Mouse (Mus musculus) embryonic fibroblast, embryonic 13.5 days (primary cell): ENCODE results near the gene Col25a1. TPM values are rescaled to one million over a fixed set of nuclear protein-coding genes. Genes with fewer than 3 reads are reported as not detected.

Experiments
- H3K27ac ChIP-seq: 2 replicates; pipeline ENCODE4 v1.5.1; 2012; ENCODE audit warnings: low read length, control low read depth, inconsistent platforms; ENCODE audit not compliant: insufficient read depth
- H3K4me1 ChIP-seq: 2 replicates; pipeline ENCODE4 v1.6.1; 2011; ENCODE audit warnings: low read length; ENCODE audit not compliant: control insufficient read depth, insufficient read depth
- H3K4me3 ChIP-seq: 2 replicates; pipeline ENCODE4 v1.5.1; 2011; ENCODE audit warnings: mild to moderate bottlenecking, control low read depth, low read length; ENCODE audit not compliant: insufficient read depth
- CTCF ChIP-seq: IDR thresholded peaks from 2 replicates; pipeline ENCODE4 v1.5.1; 2011; ENCODE audit warnings: mild to moderate bottlenecking, control low read depth, low read length, moderate library complexity, borderline replicate concordance; ENCODE audit not compliant: insufficient read depth
- POLR2A ChIP-seq: IDR thresholded peaks from 2 replicates; pipeline ENCODE4 v1.6.1; 2011; ENCODE audit warnings: low read depth, mild to moderate bottlenecking, control low read depth, low read length, moderate library complexity
- polyA plus RNA-seq: library from polyadenylated mRNA; stranded (reverse); fragments of >200 nt; gene quantifications from 2 replicates; pipeline ENCODE4 v1.2.4, GENCODE M21; 2011; ENCODE audit warnings: low read depth; ENCODE audit not compliant: missing spikeins, insufficient read length

Col25a1 gene
- polyA plus RNA-seq, 1 experiment, result 5.0 TPM

GRCm38 (mm10) chr3:130270509-130270908 is 139.2 kb downstream of the Col25a1 start:
- no peak for TF ChIP-seq POLR2A
- TF ChIP-seq CTCF, result no peak
- Histone ChIP-seq H3K27ac (no peak overlapping the region), H3K4me3 (no peak overlapping the region), H3K4me1 (no peaks in the 10 kb centered on the region)

- H3K27ac ChIP-seq, result no peak overlapping the region
- no peak for TF ChIP-seq CTCF
- no peak for TF ChIP-seq POLR2A
- no peaks in the 10 kb centered on the region for H3K4me1 ChIP-seq
- H3K4me3 ChIP-seq, result no peak overlapping the region
Observed at GRCm38 (mm10) chr3:130273949-130274348, 142.6 kb downstream of the Col25a1 start.

- Histone ChIP-seq H3K4me3 (no peak overlapping the region), H3K4me1 (no peaks in the 10 kb centered on the region), H3K27ac (peak overlapping the region; percentile 14; the same call in 1 of the 2 replicates)
- TF ChIP-seq CTCF, result no peak
Observed at GRCm38 (mm10) chr3:130278298-130279050, 147.2 kb downstream of the Col25a1 start.

GRCm38 (mm10) chr3:130283011-130283760 is 151.9 kb downstream of the Col25a1 start:
- TF ChIP-seq POLR2A (no peak), CTCF (no peak)
- Histone ChIP-seq H3K4me3 (no peak overlapping the region), H3K4me1 (no peaks in the 10 kb centered on the region), H3K27ac (no peak overlapping the region)

- no peak overlapping the region for H3K4me3 ChIP-seq
- no peaks in the 10 kb centered on the region for H3K4me1 ChIP-seq
- TF ChIP-seq POLR2A (no peak), CTCF (no peak)
- H3K27ac ChIP-seq, result no peak overlapping the region
Observed at GRCm38 (mm10) chr3:130288102-130288501, 156.8 kb downstream of the Col25a1 start.

GRCm38 (mm10) chr3:130288756-130289155 is 157.5 kb downstream of the Col25a1 start:
- TF ChIP-seq POLR2A, result no peak
- no peak for TF ChIP-seq CTCF
- Histone ChIP-seq H3K4me3 (no peak overlapping the region), H3K4me1 (no peaks in the 10 kb centered on the region), H3K27ac (no peak overlapping the region)

GRCm38 (mm10) chr3:130289220-130289619 is 157.9 kb downstream of the Col25a1 start:
- no peak overlapping the region for H3K27ac ChIP-seq
- H3K4me3 ChIP-seq, result no peak overlapping the region
- H3K4me1 ChIP-seq, result no peaks in the 10 kb centered on the region
- TF ChIP-seq CTCF (no peak), POLR2A (no peak)

- Histone ChIP-seq H3K4me3 (no peak overlapping the region), H3K4me1 (no peaks in the 10 kb centered on the region), H3K27ac (no peak overlapping the region)
- TF ChIP-seq CTCF, result no peak
- no peak for TF ChIP-seq POLR2A
Observed at GRCm38 (mm10) chr3:130290175-130290574, 158.9 kb downstream of the Col25a1 start.

- no peak for TF ChIP-seq POLR2A
- TF ChIP-seq CTCF, result no peak
- no peak overlapping the region for H3K27ac ChIP-seq
- no peak overlapping the region for H3K4me3 ChIP-seq
- no peaks in the 10 kb centered on the region for H3K4me1 ChIP-seq
Observed at GRCm38 (mm10) chr3:130290672-130291071, 159.4 kb downstream of the Col25a1 start.

- no peaks in the 10 kb centered on the region for H3K4me1 ChIP-seq
- H3K4me3 ChIP-seq, result no peak overlapping the region
- no peak for TF ChIP-seq CTCF
- no peak for TF ChIP-seq POLR2A
- H3K27ac ChIP-seq, result no peak overlapping the region
Observed at GRCm38 (mm10) chr3:130291926-130292325, 160.6 kb downstream of the Col25a1 start.
